Mouse (Mus musculus) CH12F3 (cell line): ENCODE data around the gene Abr.

Experiments used
- in situ Hi-C: fragments of 300-500 bp; cut with MboI; formaldehyde crosslinking; loops from 2 replicates; pipeline ENCODE4 v1.14.3; 2020; ENCODE audit warnings: low sequenced_read_pairs

Gene Abr

DNA sequence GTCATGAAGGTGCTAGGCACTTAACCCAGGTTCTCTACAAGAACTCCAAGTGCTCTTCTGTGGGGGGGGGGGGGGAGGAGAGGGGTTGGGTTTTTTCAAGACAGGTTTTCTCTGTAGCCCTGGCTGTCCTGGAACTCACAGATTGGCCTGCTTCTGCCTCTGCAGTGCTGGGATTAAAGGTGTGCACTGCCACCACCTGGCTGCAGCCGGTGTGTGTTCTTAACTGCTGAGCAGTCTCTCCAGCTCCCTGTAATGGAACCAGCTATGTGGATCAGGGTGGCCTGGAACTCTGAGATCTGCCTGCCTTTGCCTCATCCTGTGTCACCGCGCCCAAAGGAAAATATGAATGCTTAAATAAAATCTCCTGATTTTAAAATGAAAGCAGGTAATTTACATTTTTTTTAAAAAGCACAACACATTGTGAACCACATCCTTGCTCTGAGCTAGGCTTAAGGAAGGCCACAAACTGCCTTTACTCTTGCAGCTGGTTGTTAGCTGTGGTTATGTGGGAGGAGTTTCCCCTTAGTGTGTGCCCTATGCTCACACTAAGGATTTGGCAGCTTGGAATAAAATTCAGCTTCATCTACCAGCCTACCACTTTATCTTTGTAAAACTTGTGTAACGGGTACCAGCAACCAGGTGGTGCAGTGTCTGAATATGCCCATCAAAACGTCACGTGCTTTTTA is 125.9 kb downstream of the Abr start:
- in situ Hi-C loops: no loop called here

DNA sequence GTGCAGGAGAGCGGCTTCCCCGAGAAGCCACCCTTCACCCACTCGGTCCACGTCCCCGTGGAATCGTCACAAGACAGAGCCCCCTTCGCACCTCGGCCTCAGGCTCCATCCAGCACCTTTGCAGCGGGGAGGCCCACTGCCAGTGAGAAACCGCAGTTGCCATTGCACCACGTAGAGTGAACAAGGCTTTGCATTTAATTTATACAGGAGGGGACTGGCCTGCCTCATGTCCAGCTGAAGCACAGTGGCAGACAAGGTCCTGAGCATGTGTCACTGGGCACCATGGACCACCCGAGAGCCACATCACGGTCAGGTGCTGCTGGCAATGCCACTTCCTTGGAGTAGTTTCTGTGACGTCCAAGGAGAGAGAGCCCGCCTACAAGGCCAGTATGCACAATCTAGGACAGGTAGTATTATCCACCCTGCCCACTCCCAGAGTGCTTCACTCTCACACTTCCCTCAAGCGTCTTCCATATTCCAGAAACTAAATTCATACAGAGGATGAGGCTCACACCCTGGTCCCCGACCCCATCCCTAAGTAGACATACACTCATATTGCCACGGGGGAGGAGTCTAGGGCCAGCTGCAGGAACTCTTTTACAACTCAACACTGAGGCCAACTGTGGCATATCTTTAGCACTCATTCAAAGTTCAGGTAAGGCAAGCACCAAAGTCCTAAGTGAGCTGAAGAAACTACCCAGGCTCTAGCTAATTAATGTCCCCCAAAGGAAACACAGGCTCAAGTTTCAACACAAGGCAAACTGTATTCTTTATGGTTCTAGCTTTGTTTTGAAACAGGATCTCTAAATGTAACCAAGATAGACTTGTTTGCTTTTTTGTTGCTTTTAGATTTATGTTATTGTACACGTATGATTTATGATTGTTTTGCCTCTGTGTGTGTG is 126.7 kb downstream of the Abr start:
- in situ Hi-C loops: no loop called here

DNA sequence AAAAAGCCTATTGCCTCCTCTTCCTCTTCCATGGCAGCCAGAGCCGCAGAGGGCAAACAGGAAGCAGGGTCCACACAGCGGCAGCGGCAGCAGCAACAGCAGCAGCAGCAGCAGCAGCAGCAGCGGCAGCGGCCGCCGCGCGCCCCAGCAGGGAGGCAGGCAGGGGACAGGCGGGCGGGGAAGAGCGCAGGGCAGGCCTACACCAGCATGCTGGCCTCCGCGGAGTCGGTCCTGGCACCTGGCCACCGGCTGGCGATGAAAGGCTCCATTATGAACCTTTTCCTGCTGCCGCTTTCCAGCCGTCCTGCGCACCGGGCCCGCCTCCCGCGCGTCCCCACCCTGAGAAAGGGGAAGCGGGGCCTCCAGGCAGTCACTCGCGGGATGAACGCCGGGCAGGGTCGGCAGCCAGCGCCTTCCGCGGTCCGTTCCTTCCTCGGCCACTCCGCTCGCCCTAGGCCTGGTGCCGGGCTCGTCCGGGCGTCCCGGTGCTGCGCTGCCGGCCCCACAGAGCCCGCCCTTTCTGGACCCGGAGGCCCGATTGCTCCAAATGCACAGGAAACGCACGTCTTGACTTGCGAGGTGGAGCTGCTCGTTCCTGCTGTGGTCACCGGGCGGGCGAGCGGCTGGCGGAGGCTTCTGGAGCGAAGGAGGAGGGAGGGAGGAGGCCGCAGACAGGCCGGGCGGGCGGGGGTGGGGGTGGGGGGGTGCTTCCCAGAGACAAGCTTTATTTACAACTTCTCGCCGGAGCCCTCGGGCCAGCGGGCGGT is 127.6 kb downstream of the Abr start:
- in situ Hi-C loops: no loop called here

GRCm38 (mm10) chr11:76493811-76494274 is 128.3 kb downstream of the Abr start:
- in situ Hi-C loops: no loop called here

GRCm38 (mm10) chr11:76493167-76493566 is 128.9 kb downstream of the Abr start:
- in situ Hi-C loops: no loop called here

- in situ Hi-C loops: no loop called here
Observed at GRCm38 (mm10) chr11:76491817-76492216, 130.3 kb downstream of the Abr start.

- in situ Hi-C loops: no loop called here
Observed at GRCm38 (mm10) chr11:76489407-76489806, 132.7 kb downstream of the Abr start.

DNA sequence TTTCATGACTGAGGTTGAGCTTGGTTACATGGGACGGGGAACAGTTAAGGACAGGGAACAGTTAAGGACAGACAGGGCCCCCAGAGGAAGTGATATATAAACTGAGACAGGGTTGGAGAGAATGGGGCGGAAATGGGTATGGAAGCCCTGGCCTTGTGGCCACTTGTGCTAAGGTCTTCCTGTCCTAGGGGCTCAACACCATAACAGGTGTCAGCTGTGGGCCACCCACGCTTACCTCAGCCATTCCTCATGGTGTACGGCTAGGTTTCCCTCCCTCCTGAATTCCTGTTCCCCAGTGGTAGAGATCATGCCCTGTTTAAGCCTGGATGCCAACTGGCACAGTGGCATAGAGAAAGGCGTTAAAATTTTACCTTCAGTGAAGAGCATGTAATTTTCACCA is 135.1 kb downstream of the Abr start:
- in situ Hi-C loops: no loop called here

- in situ Hi-C loops: no loop called here
Observed at GRCm38 (mm10) chr11:76484033-76484432, 138.1 kb downstream of the Abr start.

- in situ Hi-C loops: no loop called here
Observed at GRCm38 (mm10) chr11:76483171-76483727, 138.9 kb downstream of the Abr start.

- in situ Hi-C loops: no loop called here
Observed at GRCm38 (mm10) chr11:76482697-76483096, 139.4 kb downstream of the Abr start.

DNA sequence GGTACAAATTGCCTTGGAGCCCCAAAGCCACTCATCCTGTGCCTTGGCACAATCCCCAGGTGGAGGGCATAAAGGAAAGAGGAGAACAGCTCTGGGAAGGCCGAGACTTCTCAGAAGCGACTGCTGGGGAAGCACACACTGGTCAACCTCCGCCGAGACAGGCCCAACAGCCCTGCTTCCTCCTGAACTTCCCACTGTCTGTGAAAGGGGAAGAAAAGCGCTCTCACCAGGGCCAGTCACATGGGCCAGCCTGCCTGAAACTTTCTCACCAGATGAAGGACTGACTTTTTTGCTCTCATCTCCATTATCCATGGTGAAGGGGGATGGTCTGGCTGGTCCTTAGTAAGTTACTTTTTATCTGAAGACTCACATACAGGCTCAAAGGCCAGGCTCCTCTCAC is 139.9 kb downstream of the Abr start:
- in situ Hi-C loops: no loop called here

- in situ Hi-C loops: no loop called here
Observed at GRCm38 (mm10) chr11:76479729-76480128, 142.4 kb downstream of the Abr start.

DNA sequence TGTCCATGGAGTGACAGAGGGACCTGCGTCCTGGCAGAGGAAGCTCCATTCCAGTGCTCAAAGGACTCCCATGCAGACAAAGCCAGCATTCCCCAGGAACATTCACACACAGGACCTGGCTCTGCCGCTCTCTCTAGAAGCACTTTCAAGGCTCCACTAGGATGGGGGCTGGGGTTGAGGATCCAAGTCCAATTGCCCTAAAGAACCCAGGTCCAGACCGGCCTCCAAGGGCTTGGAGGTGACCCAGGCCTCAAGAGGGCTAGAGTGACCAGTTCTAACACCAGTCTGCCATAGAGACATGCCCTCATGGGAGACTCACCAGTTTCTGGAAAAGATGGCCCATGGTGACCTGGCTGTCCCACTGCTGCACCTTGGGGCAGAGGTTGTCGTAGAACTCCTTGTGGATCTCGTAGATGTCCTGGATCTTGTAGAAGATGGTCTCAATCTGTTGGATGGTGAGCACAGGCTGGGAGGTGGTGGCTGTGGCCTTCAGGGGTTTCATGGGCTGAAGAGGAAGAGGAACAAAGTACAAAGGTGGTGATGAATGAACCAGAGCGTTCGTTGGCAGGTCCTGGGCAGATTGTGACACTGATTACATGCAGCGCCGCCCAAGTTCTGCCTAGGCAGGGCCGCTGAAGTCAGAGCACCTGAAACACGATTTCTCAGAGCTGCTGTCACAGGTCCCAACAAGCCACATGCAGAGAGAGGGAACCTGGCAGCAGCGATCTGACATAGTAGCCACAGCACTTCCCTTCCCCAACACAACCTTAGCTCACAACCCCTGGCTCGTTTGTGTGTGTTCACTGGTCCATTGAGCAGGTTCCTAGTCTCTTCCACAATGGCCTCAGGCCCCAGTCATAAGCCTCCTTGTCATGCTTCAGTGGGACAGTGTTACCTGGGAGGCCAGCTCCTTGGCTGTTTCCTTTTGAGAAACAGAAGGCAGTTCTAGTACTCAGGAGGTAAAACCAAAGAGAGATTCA is 143.1 kb downstream of the Abr start:
- in situ Hi-C loops: no loop called here

DNA sequence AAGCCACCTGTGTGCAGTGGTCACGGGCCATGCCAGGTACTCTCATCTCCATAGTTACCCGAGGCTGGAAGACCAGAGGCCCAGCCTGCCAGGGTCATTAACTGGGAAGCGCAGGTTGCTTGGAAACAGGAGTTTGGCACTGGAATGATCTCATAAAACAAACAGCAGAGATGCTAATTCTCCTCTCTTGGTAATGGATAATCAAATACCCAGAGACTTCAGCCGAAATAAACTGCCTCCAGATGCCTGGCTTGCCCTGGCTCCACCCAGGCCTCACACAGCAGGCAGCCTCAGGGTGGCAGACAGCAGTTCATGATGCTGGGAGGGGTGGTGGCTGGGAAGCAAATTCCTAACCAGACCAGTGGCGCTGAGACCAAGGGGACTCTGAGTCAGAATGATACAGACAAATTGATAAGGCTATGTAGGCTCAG is 145.0 kb downstream of the Abr start:
- in situ Hi-C loops: no loop called here

GRCm38 (mm10) chr11:76476376-76477094 is 145.6 kb downstream of the Abr start:
- in situ Hi-C loops: no loop called here

- in situ Hi-C loops: no loop called here
Observed at GRCm38 (mm10) chr11:76472617-76473016, 149.5 kb downstream of the Abr start.

DNA sequence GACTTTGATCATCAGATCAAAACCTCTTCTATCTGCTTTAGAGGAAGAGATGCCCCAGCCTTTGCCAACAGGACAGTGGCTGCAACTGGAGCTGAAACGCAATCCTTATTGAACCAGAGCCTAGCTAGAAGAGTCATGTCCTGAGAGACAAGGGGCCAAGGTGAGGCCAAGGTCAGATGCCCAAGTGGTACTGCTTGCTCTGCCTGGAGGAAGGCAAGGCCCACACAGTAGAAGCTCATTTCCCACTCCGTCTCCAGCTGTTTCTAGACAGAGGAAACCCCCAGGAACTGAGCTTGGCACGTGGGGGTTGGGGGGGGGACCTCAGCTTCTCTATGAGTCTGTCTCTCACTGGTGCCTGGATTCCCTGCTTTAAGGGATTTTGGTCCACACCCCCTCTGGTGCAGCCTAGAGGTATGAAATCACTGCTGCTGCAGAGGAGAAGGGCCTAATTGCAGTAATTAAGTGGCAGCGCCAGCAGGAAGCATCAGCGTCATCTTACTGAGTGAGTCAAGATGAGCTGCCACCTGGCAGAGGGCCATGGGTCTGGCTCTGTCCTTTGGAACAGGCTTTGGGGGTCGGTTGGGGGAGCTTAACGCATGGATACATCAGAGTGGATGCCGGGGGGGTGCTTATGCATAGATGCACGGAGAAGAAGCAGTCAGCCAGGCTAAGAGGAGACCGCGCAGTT is 152.7 kb downstream of the Abr start:
- in situ Hi-C loops: no loop called here

DNA sequence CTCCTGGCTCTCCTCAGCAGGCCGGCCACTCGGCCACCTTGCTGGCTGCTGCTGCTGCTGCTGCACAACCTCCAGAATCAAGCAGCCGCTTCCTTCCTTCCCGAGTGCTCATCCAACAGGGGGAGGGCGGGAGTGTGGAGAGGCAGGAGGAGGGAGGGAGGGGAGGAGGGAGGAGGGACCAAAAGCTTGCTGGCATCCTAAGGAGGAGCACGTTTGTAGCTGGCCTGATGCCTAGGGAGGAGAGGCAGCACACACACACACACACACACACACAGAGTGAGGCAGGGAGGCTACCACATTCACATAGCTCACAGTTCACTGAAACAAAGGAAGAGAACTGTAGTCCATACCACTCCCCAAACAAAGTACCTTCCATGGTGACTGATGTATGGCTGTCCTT is 153.8 kb downstream of the Abr start:
- in situ Hi-C loops: no loop called here
